Mouse (Mus musculus) C2C12 (cell line): ENCODE results near the gene Ap3b1.

Experiments used
- CEBPB ChIP-seq: IDR thresholded peaks from one replicate; pipeline ENCODE4 v1.6.1; 2011; ENCODE audit warnings: low read depth, mild to moderate bottlenecking, control low read depth, moderate library complexity
- CTCF ChIP-seq: IDR thresholded peaks from one replicate; pipeline ENCODE4 v1.5.1; 2011; ENCODE audit not compliant: control insufficient read depth, insufficient read depth, insufficient read length
- FOSL1 ChIP-seq: IDR thresholded peaks from one replicate; pipeline ENCODE4 v1.8.0; 2011; ENCODE audit warnings: mild to moderate bottlenecking, low read length; ENCODE audit not compliant: poor library complexity, insufficient read depth, severe bottlenecking
- MAX ChIP-seq: IDR thresholded peaks from one replicate; pipeline ENCODE4 v1.6.1; 2011; ENCODE audit warnings: mild to moderate bottlenecking, control low read depth
- MYOD1 ChIP-seq: IDR thresholded peaks from one replicate; pipeline ENCODE4 v1.6.1; 2011; ENCODE audit warnings: low read depth; ENCODE audit not compliant: control insufficient read depth, insufficient read length
- MYOG ChIP-seq: IDR thresholded peaks from one replicate; pipeline ENCODE4 v1.6.1; 2011; ENCODE audit not compliant: control insufficient read depth, insufficient read length; ENCODE audit errors: extremely low read depth
- USF1 ChIP-seq: IDR thresholded peaks from one replicate; pipeline ENCODE4 v1.6.1; 2011; ENCODE audit warnings: low read depth, mild to moderate bottlenecking, control low read depth, moderate library complexity

DNA sequence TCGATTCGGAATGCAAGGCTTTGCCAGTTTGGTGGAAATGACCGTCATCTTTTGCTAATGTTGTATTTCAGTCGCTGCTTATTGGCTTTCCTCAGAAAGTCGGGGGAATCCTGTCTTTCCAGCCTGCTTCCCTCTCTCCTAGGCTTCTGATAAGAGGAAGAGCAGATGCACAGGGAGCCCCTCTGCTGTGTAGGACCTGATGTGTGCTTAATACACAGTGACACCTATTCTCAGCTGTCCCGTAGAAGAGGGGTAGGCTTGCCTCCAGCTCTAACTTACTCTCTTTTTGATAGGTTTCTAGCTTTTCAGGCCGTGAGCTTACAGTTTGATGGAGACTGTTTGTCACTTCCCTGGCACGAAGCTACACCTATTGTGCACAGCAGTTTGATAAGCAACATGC lies 132.4 kb downstream of the Ap3b1 start:
- TF ChIP-seq CEBPB (no peak), CTCF (no peak), USF1 (no peak), MAX (no peak), MYOD1 (no peak), FOSL1 (no peak), MYOG (no peak)
